Mouse (Mus musculus) stomach, embryonic 14.5 days (tissue): ENCODE measurements around the gene Olfr1417. TPM values are rescaled to one million over a fixed set of nuclear protein-coding genes. Genes with fewer than 3 reads are reported as not detected.
A peak's percentile ranks its signal among the peaks of the same experiment; 100 is the strongest.

Experiments used
- ATAC-seq: fragments of 200-750 bp; cut with Nextera tagmentation; 2 replicates; pipeline ENCODE4 v1.8.0; 2017; ENCODE audit warnings: low read depth, moderate TSS enrichment; ENCODE audit not compliant: insufficient number of reproducible peaks, insufficient read depth, low FRiP score
- H3K27ac ChIP-seq: fragments of 300-500 bp; sonication (generic); 2 replicates; pipeline ENCODE4 v1.5.1; 2014; ENCODE audit warnings: mild to moderate bottlenecking, low read length, moderate library complexity, mixed read lengths
- H3K27me3 ChIP-seq: fragments of 300-500 bp; sonication (generic); 2 replicates; pipeline ENCODE4 v1.6.1; 2014; ENCODE audit warnings: low read length, control low read depth, mixed read lengths; ENCODE audit not compliant: control insufficient read depth, insufficient read depth
- H3K36me3 ChIP-seq: fragments of 300-500 bp; sonication (generic); 2 replicates; pipeline ENCODE4 v1.6.1; 2014; ENCODE audit warnings: mild to moderate bottlenecking, control low read depth, low read length, moderate library complexity, mixed read lengths; ENCODE audit not compliant: control insufficient read depth, insufficient read depth
- H3K4me1 ChIP-seq: fragments of 300-500 bp; sonication (generic); 2 replicates; pipeline ENCODE4 v1.6.1; 2014; ENCODE audit warnings: low read length, control low read depth, mixed read lengths; ENCODE audit not compliant: control insufficient read depth, insufficient read depth
- H3K4me2 ChIP-seq: fragments of 300-500 bp; sonication (generic); replicated peaks from 2 replicates; pipeline ENCODE4 v1.6.1; 2014; ENCODE audit warnings: low read depth, low read length, control low read depth
- H3K4me3 ChIP-seq: fragments of 300-500 bp; sonication (generic); 2 replicates; pipeline ENCODE4 v1.5.1; 2014; ENCODE audit warnings: low read depth, low read length, control low read depth
- H3K9ac ChIP-seq: fragments of 300-500 bp; sonication (generic); replicated peaks from 2 replicates; pipeline ENCODE4 v1.6.1; 2014; ENCODE audit warnings: low read depth, mild to moderate bottlenecking, control low read depth, low read length, moderate library complexity, mixed read lengths
- H3K9me3 ChIP-seq: fragments of 300-500 bp; sonication (generic); 2 replicates; pipeline ENCODE4 v1.6.1; 2016; ENCODE audit warnings: low read depth, low read length, control low read depth; ENCODE audit not compliant: control insufficient read depth
- WGBS: fragments of 180-500 bp; shearing (Covaris S2); extraction: QIAGEN DNeasy Blood & Tissue Kit; methylation state at CpG from one replicate; pipeline ENCODE4 v1.1.7; 2014; 5-methylcytosine and 5-hydroxymethylcytosine counted together
- polyA plus RNA-seq: library from polyadenylated mRNA; unstranded; fragments of >200 nt; fragmentation: Nextera tagmentation; extraction: Ambion mirVana; gene quantifications from 2 replicates; pipeline ENCODE4 v1.2.1, GENCODE M21; 2014

Gene Olfr1417
- polyA plus RNA-seq, 1 experiment from 2014 or later, result not detected

- Histone ChIP-seq H3K4me1 (peaks cover 23% of the 10 kb centered on the region), H3K4me3 (no peak overlapping the region), H3K4me2 (no peak overlapping the region), H3K9me3 (no peaks in the 10 kb centered on the region), H3K36me3 (no peaks in the 10 kb centered on the region), H3K27ac (no peak overlapping the region; the same call in 1 of the 2 replicates), H3K27me3 (no peaks in the 10 kb centered on the region), H3K9ac (no peak overlapping the region)
- no peak for ATAC-seq
- 67% methylated on average over 6 of the region's 6 CpGs for WGBS
Observed at GRCm38 (mm10) chr19:11814742-11815333, 24.2 kb downstream of the Olfr1417 start.

- 12% methylated on average over 8 of the region's 8 CpGs for WGBS
Observed at GRCm38 (mm10) chr19:11813649-11814048, 25.4 kb downstream of the Olfr1417 start.

GRCm38 (mm10) chr19:11813136-11813535 is 25.9 kb downstream of the Olfr1417 start:
- 59% methylated on average over 4 of the region's 4 CpGs for WGBS
- H3K27me3 ChIP-seq, result no peaks in the 10 kb centered on the region
- no peaks in the 10 kb centered on the region for H3K9me3 ChIP-seq
- no peak overlapping the region for H3K4me2 ChIP-seq
- no peaks in the 10 kb centered on the region for H3K36me3 ChIP-seq
- H3K4me3 ChIP-seq, result no peak overlapping the region
- no peak for ATAC-seq
- H3K27ac ChIP-seq, result no peak overlapping the region
- H3K4me1 ChIP-seq, result peaks cover 23% of the 10 kb centered on the region
- H3K9ac ChIP-seq, result no peak overlapping the region

More at GRCm38 (mm10) chr19:11813649-11814048, 25.4 kb downstream of the Olfr1417 start:
- H3K36me3 ChIP-seq, result no peaks in the 10 kb centered on the region
- no peak overlapping the region for H3K4me3 ChIP-seq
- H3K4me1 ChIP-seq, result peaks cover 23% of the 10 kb centered on the region
- H3K9me3 ChIP-seq, result no peaks in the 10 kb centered on the region
- peak; percentile 38; the same call in 1 of the 2 replicates for ATAC-seq
- H3K4me2 ChIP-seq, result no peak overlapping the region
- no peaks in the 10 kb centered on the region for H3K27me3 ChIP-seq
- H3K27ac ChIP-seq, result peak overlapping the region; percentile 79; the same call in 1 of the 2 replicates
- H3K9ac ChIP-seq, result no peak overlapping the region

GRCm38 (mm10) chr19:11811688-11812365 is 27.2 kb downstream of the Olfr1417 start:
- no peak overlapping the region for H3K9ac ChIP-seq
- 43% methylated on average over 5 of the region's 5 CpGs for WGBS
- ATAC-seq, result 0 out of 2 replicates have a peak, but pooled peaks have one; percentile 47

GRCm38 (mm10) chr19:11810856-11811255 is 28.2 kb downstream of the Olfr1417 start:
- no peak overlapping the region for H3K4me2 ChIP-seq
- H3K27ac ChIP-seq, result no peak overlapping the region
- ATAC-seq, result no peak

More at GRCm38 (mm10) chr19:11811688-11812365, 27.2 kb downstream of the Olfr1417 start:
- Histone ChIP-seq H3K9me3 (no peaks in the 10 kb centered on the region), H3K4me2 (no peak overlapping the region), H3K36me3 (no peaks in the 10 kb centered on the region), H3K4me1 (peaks cover 23% of the 10 kb centered on the region), H3K4me3 (no peak overlapping the region), H3K27ac (no peak overlapping the region), H3K27me3 (no peaks in the 10 kb centered on the region)

GRCm38 (mm10) chr19:11810003-11810758 is 28.8 kb downstream of the Olfr1417 start:
- H3K27me3 ChIP-seq, result no peaks in the 10 kb centered on the region
- H3K36me3 ChIP-seq, result no peaks in the 10 kb centered on the region
- no peak overlapping the region for H3K27ac ChIP-seq
- no peak overlapping the region for H3K4me2 ChIP-seq
- H3K9me3 ChIP-seq, result no peaks in the 10 kb centered on the region
- H3K4me1 ChIP-seq, result peaks cover 23% of the 10 kb centered on the region
- WGBS, result 71% methylated on average over 5 of the region's 5 CpGs
- no peak for ATAC-seq
- H3K4me3 ChIP-seq, result no peak overlapping the region
- no peak overlapping the region for H3K9ac ChIP-seq

More at GRCm38 (mm10) chr19:11810856-11811255, 28.2 kb downstream of the Olfr1417 start:
- 64% methylated on average over 1 of the region's 1 CpGs for WGBS
- H3K36me3 ChIP-seq, result no peaks in the 10 kb centered on the region
- H3K4me3 ChIP-seq, result no peak overlapping the region
- H3K9me3 ChIP-seq, result no peaks in the 10 kb centered on the region
- no peak overlapping the region for H3K9ac ChIP-seq
- peaks cover 23% of the 10 kb centered on the region for H3K4me1 ChIP-seq
- no peaks in the 10 kb centered on the region for H3K27me3 ChIP-seq

GRCm38 (mm10) chr19:11808452-11808851 is 30.6 kb downstream of the Olfr1417 start:
- WGBS, result 93% methylated on average over 2 of the region's 2 CpGs

GRCm38 (mm10) chr19:11807822-11808221 is 31.2 kb downstream of the Olfr1417 start:
- 71% methylated on average over 6 of the region's 6 CpGs for WGBS
- H3K27ac ChIP-seq, result no peak overlapping the region
- H3K27me3 ChIP-seq, result no peaks in the 10 kb centered on the region
- H3K4me2 ChIP-seq, result no peak overlapping the region
- ATAC-seq, result no peak
- H3K36me3 ChIP-seq, result no peaks in the 10 kb centered on the region
- peaks cover 6% of the 10 kb centered on the region; the same call in 1 of the 2 replicates for H3K4me1 ChIP-seq
- H3K9me3 ChIP-seq, result no peaks in the 10 kb centered on the region
- H3K4me3 ChIP-seq, result no peak overlapping the region
- no peak overlapping the region for H3K9ac ChIP-seq

More at GRCm38 (mm10) chr19:11808452-11808851, 30.6 kb downstream of the Olfr1417 start:
- no peak for ATAC-seq
- Histone ChIP-seq H3K27ac (no peak overlapping the region), H3K4me3 (no peak overlapping the region), H3K36me3 (no peaks in the 10 kb centered on the region), H3K27me3 (no peaks in the 10 kb centered on the region), H3K9me3 (no peaks in the 10 kb centered on the region), H3K9ac (no peak overlapping the region), H3K4me1 (peaks cover 8% of the 10 kb centered on the region; the same call in 1 of the 2 replicates), H3K4me2 (no peak overlapping the region)
